Mouse (Mus musculus): ENCODE measurements around the gene Gimap9. TPM values are rescaled to one million over a fixed set of nuclear protein-coding genes. Genes with fewer than 3 reads are reported as not detected.

Gimap9 gene
- total RNA-seq, 1 experiment: 3.4 TPM

- TF ChIP-seq HCFC1 (IDR thresholded peaks at IDR 0.05; ENCODE audit: borderline replicate concordance, insufficient read depth, low read length) (no peak), ZNF384 (IDR thresholded peaks at IDR 0.05; ENCODE audit: low read depth, low read length) (peak; percentile 85)
- Histone ChIP-seq H3K4me3 (ENCODE audit: insufficient read depth in 1 of 2, low read depth in 1 of 2, low read length in 2 of 2, poor library complexity in 1 of 2, severe bottlenecking in 1 of 2) (no peak overlapping the region), H3K4me1 (ENCODE audit: control insufficient read depth in 2 of 2, insufficient read depth in 2 of 2, low read length in 2 of 2, poor library complexity in 1 of 2) (peaks cover 4 to 14% of the 10 kb centered on the region in 2 experiments), H3K9ac (ENCODE audit: insufficient read depth, low read depth, low read length, poor library complexity, severe bottlenecking) (no peak overlapping the region), H3K36me3 (ENCODE audit: control insufficient read depth, insufficient read depth, low read length, poor library complexity, severe bottlenecking) (no peaks in the 10 kb centered on the region), H3K27ac (ENCODE audit: insufficient read depth, low read depth, low read length, poor library complexity, severe bottlenecking) (no peak overlapping the region), H3K9me3 (ENCODE audit: control insufficient read depth, insufficient read depth, low read depth, low read length) (no peaks in the 10 kb centered on the region)
- in situ Hi-C loops (cut with MboI; ENCODE audit: low sequenced_read_pairs in 2 of 2, unreplicated experiment in 2 of 2): no loop called here
- peak; percentile 12 for DNase-seq (ENCODE audit: low read depth, low spot score)
Measured at GRCm38 (mm10) chr6:48674291-48675058, 1.5 kb upstream of the Gimap9 start.

GRCm38 (mm10) chr6:48675400-48675930, 464 bp upstream of the Gimap9 start:
- no peak for DNase-seq (ENCODE audit: low read depth, low spot score)
- H3K27ac ChIP-seq (ENCODE audit: insufficient read depth, low read depth, low read length, poor library complexity, severe bottlenecking): peak overlapping the region; percentile 55
- H3K9me3 ChIP-seq (ENCODE audit: control insufficient read depth, insufficient read depth, low read depth, low read length): no peaks in the 10 kb centered on the region
- in situ Hi-C loops (cut with MboI; ENCODE audit: low sequenced_read_pairs in 2 of 2, unreplicated experiment in 2 of 2): no loop called here
- H3K4me1 ChIP-seq (ENCODE audit: control insufficient read depth in 2 of 2, insufficient read depth in 2 of 2, low read length in 2 of 2, poor library complexity in 1 of 2): peaks cover 4 to 14% of the 10 kb centered on the region in 2 experiments
- H3K9ac ChIP-seq (ENCODE audit: insufficient read depth, low read depth, low read length, poor library complexity, severe bottlenecking): no peak overlapping the region
- no peaks in the 10 kb centered on the region for H3K36me3 ChIP-seq (ENCODE audit: control insufficient read depth, insufficient read depth, low read length, poor library complexity, severe bottlenecking)
- TF ChIP-seq HCFC1 (IDR thresholded peaks at IDR 0.05; ENCODE audit: borderline replicate concordance, insufficient read depth, low read length) (no peak), ZC3H11A (IDR thresholded peaks at IDR 0.05; ENCODE audit: borderline replicate concordance, low read depth, low read length) (no peak), ZNF384 (IDR thresholded peaks at IDR 0.05; ENCODE audit: low read depth, low read length) (no peak), CHD2 (IDR thresholded peaks at IDR 0.05; ENCODE audit: low read depth, low read length) (no peak), MAFK (IDR thresholded peaks at IDR 0.05; ENCODE audit: insufficient read depth, low read depth, low read length) (no peak)
- peak overlapping the region in 1 of 2 experiments; percentile 69; a peak in 2 of 4 replicates for H3K4me3 ChIP-seq (ENCODE audit: insufficient read depth in 1 of 2, low read depth in 1 of 2, low read length in 2 of 2, poor library complexity in 1 of 2, severe bottlenecking in 1 of 2)

DNA sequence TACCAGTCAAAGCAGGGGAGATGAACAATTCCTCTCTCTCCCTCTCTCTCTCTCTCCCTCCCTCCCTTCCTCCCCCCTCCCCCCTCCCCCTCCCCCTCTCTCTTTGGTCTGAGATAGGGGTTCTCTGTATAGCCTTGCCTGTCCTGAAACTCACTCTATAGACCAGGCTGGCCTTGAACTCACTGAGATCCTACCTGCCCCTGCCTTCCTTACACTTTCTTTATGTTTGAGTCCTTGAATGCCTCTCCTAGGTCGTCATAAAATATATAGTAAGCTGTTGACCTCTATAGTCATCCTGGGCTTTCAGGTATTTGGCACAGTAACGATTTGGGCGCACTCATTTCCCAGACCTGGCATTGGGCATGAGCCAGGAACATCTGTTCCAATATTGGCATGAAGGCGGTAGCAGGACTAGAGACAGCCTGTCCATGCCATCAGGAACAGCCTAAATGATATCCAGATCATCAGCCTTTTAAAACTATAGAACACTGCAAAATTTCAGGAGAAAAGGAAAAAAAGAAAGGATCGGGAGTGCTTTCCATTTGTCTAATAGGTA, 1.0 kb downstream of the Gimap9 start:
- TF ChIP-seq CHD2 (IDR thresholded peaks at IDR 0.05; ENCODE audit: low read depth, low read length) (no peak), MAFK (IDR thresholded peaks at IDR 0.05; ENCODE audit: insufficient read depth, low read depth, low read length) (no peak), ZC3H11A (IDR thresholded peaks at IDR 0.05; ENCODE audit: borderline replicate concordance, low read depth, low read length) (no peak), ZNF384 (IDR thresholded peaks at IDR 0.05; ENCODE audit: low read depth, low read length) (no peak), HCFC1 (IDR thresholded peaks at IDR 0.05; ENCODE audit: borderline replicate concordance, insufficient read depth, low read length) (no peak)
- Histone ChIP-seq H3K36me3 (ENCODE audit: control insufficient read depth, insufficient read depth, low read length, poor library complexity, severe bottlenecking) (no peaks in the 10 kb centered on the region), H3K27ac (ENCODE audit: insufficient read depth, low read depth, low read length, poor library complexity, severe bottlenecking) (no peak overlapping the region; the same call in 1 of the 2 replicates), H3K4me3 (ENCODE audit: insufficient read depth in 1 of 2, low read depth in 1 of 2, low read length in 2 of 2, poor library complexity in 1 of 2, severe bottlenecking in 1 of 2) (no peak overlapping the region), H3K9ac (ENCODE audit: insufficient read depth, low read depth, low read length, poor library complexity, severe bottlenecking) (no peak overlapping the region; the same call in 1 of the 2 replicates), H3K4me1 (ENCODE audit: control insufficient read depth in 2 of 2, insufficient read depth in 2 of 2, low read length in 2 of 2, poor library complexity in 1 of 2) (peaks cover 4 to 14% of the 10 kb centered on the region in 2 experiments), H3K9me3 (ENCODE audit: control insufficient read depth, insufficient read depth, low read depth, low read length) (no peaks in the 10 kb centered on the region)
- DNase-seq (ENCODE audit: low read depth, low spot score): no peak
- in situ Hi-C loops (cut with MboI; ENCODE audit: low sequenced_read_pairs in 2 of 2, unreplicated experiment in 2 of 2): no loop called here

DNA sequence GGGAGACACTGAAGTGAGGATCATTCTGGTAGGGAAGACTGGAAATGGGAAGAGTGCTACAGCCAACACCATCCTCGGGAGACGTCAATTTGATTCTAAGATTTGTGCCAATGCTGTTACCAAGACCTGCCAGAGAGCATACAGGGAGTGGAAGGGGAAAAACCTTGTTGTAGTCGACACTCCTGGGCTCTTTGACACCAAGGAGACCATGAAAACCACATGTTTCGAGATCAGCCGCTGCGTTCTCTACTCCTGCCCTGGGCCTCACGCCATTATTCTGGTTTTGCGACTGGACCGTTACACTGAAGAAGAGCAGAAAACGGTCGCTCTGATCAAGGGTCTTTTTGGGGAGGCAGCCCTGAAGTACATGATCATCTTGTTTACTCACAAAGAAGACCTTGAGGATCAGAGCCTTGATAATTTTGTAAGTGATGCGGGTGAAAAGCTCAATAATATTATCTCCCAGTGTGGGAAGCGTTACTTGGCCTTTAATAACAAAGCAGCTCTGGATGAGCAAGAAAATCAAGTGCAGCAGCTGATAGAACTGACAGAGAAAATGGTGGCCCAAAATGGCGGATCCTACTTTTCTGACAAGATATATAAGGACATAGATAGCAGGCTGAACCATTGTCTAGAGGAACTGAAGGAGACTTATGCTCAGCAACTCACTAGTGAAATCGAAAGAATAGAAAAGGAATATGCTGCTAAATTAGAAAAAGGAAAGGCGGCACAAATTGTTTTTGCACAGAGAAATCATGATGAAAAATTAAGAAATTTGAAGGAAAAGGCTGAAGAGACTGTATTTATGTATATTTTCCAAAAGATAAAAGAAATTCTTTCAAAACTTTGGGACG, 1.8 kb downstream of the Gimap9 start:
- in situ Hi-C loops (cut with MboI; ENCODE audit: low sequenced_read_pairs in 2 of 2, unreplicated experiment in 2 of 2): no loop called here
- Histone ChIP-seq H3K9ac (ENCODE audit: insufficient read depth, low read depth, low read length, poor library complexity, severe bottlenecking) (no peak overlapping the region), H3K9me3 (ENCODE audit: control insufficient read depth, insufficient read depth, low read depth, low read length) (no peaks in the 10 kb centered on the region), H3K4me3 (ENCODE audit: insufficient read depth in 1 of 2, low read depth in 1 of 2, low read length in 2 of 2, poor library complexity in 1 of 2, severe bottlenecking in 1 of 2) (no peak overlapping the region), H3K4me1 (ENCODE audit: control insufficient read depth in 2 of 2, insufficient read depth in 2 of 2, low read length in 2 of 2, poor library complexity in 1 of 2) (peaks cover 4 to 14% of the 10 kb centered on the region in 2 experiments), H3K27ac (ENCODE audit: insufficient read depth, low read depth, low read length, poor library complexity, severe bottlenecking) (no peak overlapping the region), H3K36me3 (ENCODE audit: control insufficient read depth, insufficient read depth, low read length, poor library complexity, severe bottlenecking) (no peaks in the 10 kb centered on the region)
- no peak for DNase-seq (ENCODE audit: low read depth, low spot score)
- TF ChIP-seq HCFC1 (IDR thresholded peaks at IDR 0.05; ENCODE audit: borderline replicate concordance, insufficient read depth, low read length) (no peak), ZNF384 (IDR thresholded peaks at IDR 0.05; ENCODE audit: low read depth, low read length) (no peak), CHD2 (IDR thresholded peaks at IDR 0.05; ENCODE audit: low read depth, low read length) (no peak), MAFK (IDR thresholded peaks at IDR 0.05; ENCODE audit: insufficient read depth, low read depth, low read length) (no peak), ZC3H11A (IDR thresholded peaks at IDR 0.05; ENCODE audit: borderline replicate concordance, low read depth, low read length) (no peak)
